Mouse (Mus musculus) MEL (cell line): ENCODE results near the gene Cd84.

Experiments
- CHD1 ChIP-seq: IDR thresholded peaks from 2 replicates; pipeline ENCODE4 v1.6.1; 2012; ENCODE audit warnings: low read depth, mild to moderate bottlenecking, inconsistent platforms, low read length, improper control_type of control experiment
- CTCF ChIP-seq, 3 experiments: IDR thresholded peaks in 2 of 3; conservative IDR thresholded peaks in 1 of 3; 2 replicates each; pipeline ENCODE4 v1.5.1; 2011 to 2012; ENCODE audit warnings: low read length in 3 of 3, low read depth in 2 of 3, mild to moderate bottlenecking in 2 of 3, improper control_type of control experiment in 1 of 3, inconsistent platforms in 1 of 3, mixed read lengths in 1 of 3, moderate library complexity in 1 of 3; ENCODE audit not compliant: control insufficient read depth in 1 of 3, insufficient read depth in 1 of 3, poor library complexity in 1 of 3, severe bottlenecking in 1 of 3
- EP300 ChIP-seq, 2 experiments: IDR thresholded peaks; 2 replicates each; pipeline ENCODE4 v1.6.1; 2011; ENCODE audit warnings: improper control_type of control experiment in 2 of 2, low read length in 2 of 2, low read depth in 1 of 2, mild to moderate bottlenecking in 1 of 2
- JUND ChIP-seq: IDR thresholded peaks from 2 replicates; pipeline ENCODE4 v1.6.1; 2011; ENCODE audit warnings: low read depth, mild to moderate bottlenecking, improper control_type of control experiment, low read length
- MEF2A ChIP-seq: IDR thresholded peaks from 2 replicates; pipeline ENCODE4 v1.6.1; 2014; ENCODE audit warnings: low read depth, mild to moderate bottlenecking, inconsistent platforms, low read length, improper control_type of control experiment; ENCODE audit not compliant: poor library complexity, insufficient replicate concordance, severe bottlenecking; ENCODE audit errors: extremely low read depth
- MXI1 ChIP-seq: IDR thresholded peaks from 2 replicates; pipeline ENCODE4 v1.6.1; 2011; ENCODE audit warnings: mild to moderate bottlenecking, low read depth, low read length, improper control_type of control experiment
- POLR2A ChIP-seq, 2 experiments: IDR thresholded peaks; 2 replicates each; pipeline ENCODE4 v1.6.1; 2011 to 2012; ENCODE audit warnings: low read length in 2 of 2, mild to moderate bottlenecking in 2 of 2, control low read depth in 1 of 2, improper control_type of control experiment in 1 of 2, low read depth in 1 of 2, moderate library complexity in 1 of 2; ENCODE audit not compliant: control insufficient read depth in 1 of 2, insufficient read depth in 1 of 2, poor library complexity in 1 of 2
- TAL1 ChIP-seq: IDR thresholded peaks from 2 replicates; pipeline ENCODE4 v1.6.1; 2012; ENCODE audit warnings: mild to moderate bottlenecking, inconsistent platforms, low read length, moderate library complexity, mixed read lengths
- UBTF ChIP-seq: IDR thresholded peaks from 2 replicates; pipeline ENCODE4 v1.6.1; 2012; ENCODE audit warnings: low read depth, mild to moderate bottlenecking, inconsistent platforms, low read length, improper control_type of control experiment, moderate library complexity, borderline replicate concordance; ENCODE audit not compliant: insufficient read depth
- ZKSCAN1 ChIP-seq: IDR thresholded peaks from 2 replicates; pipeline ENCODE4 v1.6.1; 2012; ENCODE audit warnings: low read depth, mild to moderate bottlenecking, inconsistent platforms, low read length, improper control_type of control experiment, moderate library complexity
- ZMIZ1 ChIP-seq: IDR thresholded peaks from 2 replicates; pipeline ENCODE4 v1.6.1; 2012; ENCODE audit warnings: low read depth, mild to moderate bottlenecking, inconsistent platforms, low read length, improper control_type of control experiment, moderate library complexity
- ZNF384 ChIP-seq: IDR thresholded peaks from 2 replicates; pipeline ENCODE4 v1.6.1; 2012; ENCODE audit warnings: low read depth, mild to moderate bottlenecking, inconsistent platforms, low read length, improper control_type of control experiment

DNA sequence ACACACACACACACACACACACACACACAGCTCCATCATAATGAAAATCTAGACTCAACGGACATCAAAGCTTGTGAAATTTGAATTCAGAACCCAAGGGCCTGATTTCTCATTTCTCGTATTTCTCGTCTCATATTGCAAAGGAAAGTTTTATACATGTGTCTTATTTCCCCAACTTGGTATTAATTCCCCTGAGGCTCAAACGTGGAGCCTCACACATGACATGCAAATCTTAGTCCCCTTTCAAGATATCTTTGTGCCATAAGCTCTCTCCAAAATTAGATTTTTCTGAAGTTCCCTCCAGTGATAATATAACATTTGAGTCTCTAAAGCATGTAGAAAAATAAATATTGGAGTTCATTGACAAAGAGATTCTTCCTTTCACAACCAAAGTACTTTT lies 9.3 kb downstream of the Cd84 start:
- TF ChIP-seq CTCF (IDR thresholded peaks at IDR 0.05 in 2 of 3, conservative IDR thresholded peaks at IDR 0.05 in 1 of 3; ENCODE audit: control insufficient read depth in 1 of 3, insufficient read depth in 1 of 3, low read depth in 2 of 3, low read length in 3 of 3, poor library complexity in 1 of 3, severe bottlenecking in 1 of 3), result no peak
- no peak for TF ChIP-seq MEF2A
- TF ChIP-seq ZMIZ1, result no peak
- no peak for TF ChIP-seq MXI1
- no peak for TF ChIP-seq ZNF384
- no peak for TF ChIP-seq POLR2A (IDR thresholded peaks at IDR 0.05; ENCODE audit: control insufficient read depth in 1 of 2, insufficient read depth in 1 of 2, low read depth in 1 of 2, low read length in 2 of 2, poor library complexity in 1 of 2)
- no peak for TF ChIP-seq TAL1
- no peak for TF ChIP-seq CHD1
- TF ChIP-seq EP300 (IDR thresholded peaks at IDR 0.05; ENCODE audit: low read depth in 1 of 2, low read length in 2 of 2), result no peak
- no peak for TF ChIP-seq ZKSCAN1
- TF ChIP-seq JUND, result no peak
- no peak for TF ChIP-seq UBTF
